Mouse (Mus musculus): ENCODE measurements at regions not wholly inside any gene's neighbourhood (a gene's known extent, or its start where the extent isn't known, plus 50 kb on each side); places are given as distances from the start of the nearest gene placed in this dataset.

GRCm38 (mm10) chr4:34499731-34500130 lies 51.0 kb upstream of the Akirin2 start:
- DNase-seq = no peak

Data from thymus, postnatal 4 days (tissue).